Mouse (Mus musculus) liver, embryonic 14.5 days (tissue): ENCODE measurements around the gene Pmfbp1. TPM values are rescaled to one million over a fixed set of nuclear protein-coding genes. Genes with fewer than 3 reads are reported as not detected.

Source experiments
- ATAC-seq: fragments of 200-750 bp; cut with Nextera tagmentation; 2 replicates; pipeline ENCODE4 v1.8.0; 2017; ENCODE audit warnings: moderate number of reproducible peaks, mild to moderate bottlenecking, moderate library complexity; ENCODE audit not compliant: insufficient read depth
- DNase-seq, 3 experiments: peaks; one replicate each; pipeline ENCODE4 v3.0.0-alpha.2; 2012 to 2013; ENCODE audit warnings: low read depth in 3 of 3, low spot score in 3 of 3
- H3K27ac ChIP-seq: fragments of 300-500 bp; sonication (generic); 2 replicates; pipeline ENCODE4 v1.5.1; 2014; ENCODE audit warnings: moderate library complexity, mild to moderate bottlenecking, control low read depth, inconsistent platforms
- H3K27me3 ChIP-seq: fragments of 300-500 bp; sonication (generic); 2 replicates; pipeline ENCODE4 v1.6.1; 2014; ENCODE audit warnings: mild to moderate bottlenecking, low read length, moderate library complexity; ENCODE audit not compliant: control insufficient read depth, insufficient read depth
- H3K36me3 ChIP-seq: fragments of 300-500 bp; sonication (generic); replicated peaks from 2 replicates; pipeline ENCODE4 v1.6.1; 2014; ENCODE audit warnings: low read depth; ENCODE audit not compliant: control insufficient read depth, insufficient read depth
- H3K4me1 ChIP-seq, 2 experiments: fragments of 200-500 bp in 1 of 2; fragments of 300-500 bp in 1 of 2; sonication (generic) in 1 of 2; replicated peaks; 2 replicates each; pipeline ENCODE4 v1.6.1; 2012 to 2014; ENCODE audit warnings: antibody characterized with exemption in 1 of 2, inconsistent platforms in 1 of 2, low read length in 1 of 2; ENCODE audit not compliant: control insufficient read depth in 2 of 2, insufficient read depth in 2 of 2
- H3K4me2 ChIP-seq: fragments of 300-500 bp; sonication (generic); 2 replicates; pipeline ENCODE4 v1.6.1; 2014; ENCODE audit warnings: low read depth, mild to moderate bottlenecking, control low read depth, moderate library complexity
- H3K4me3 ChIP-seq, 2 experiments: fragments of 200-500 bp in 1 of 2; fragments of 300-500 bp in 1 of 2; sonication (generic) in 1 of 2; 2 replicates each; pipeline ENCODE4 v1.5.1; 2012 to 2014; ENCODE audit warnings: low read depth in 2 of 2, low read length in 2 of 2, mild to moderate bottlenecking in 2 of 2, control low read depth in 1 of 2, inconsistent platforms in 1 of 2, moderate library complexity in 1 of 2; ENCODE audit not compliant: insufficient read depth in 1 of 2
- H3K9ac ChIP-seq: fragments of 300-500 bp; sonication (generic); replicated peaks from 2 replicates; pipeline ENCODE4 v1.6.1; 2014; ENCODE audit warnings: mild to moderate bottlenecking, control low read depth, moderate library complexity
- H3K9me3 ChIP-seq: fragments of 300-500 bp; sonication (generic); 2 replicates; pipeline ENCODE4 v1.6.1; 2016; ENCODE audit warnings: low read length, mixed read lengths; ENCODE audit not compliant: control insufficient read depth
- CTCF ChIP-seq: IDR thresholded peaks from 2 replicates; pipeline ENCODE4 v1.5.1; 2016; ENCODE audit warnings: antibody characterized with exemption, low read depth, control low read depth
- EP300 ChIP-seq: IDR thresholded peaks from 2 replicates; pipeline ENCODE4 v1.6.1; 2016; ENCODE audit warnings: antibody characterized with exemption, low read depth
- WGBS: fragments of 180-500 bp; shearing (Covaris S2); extraction: QIAGEN DNeasy Blood & Tissue Kit; methylation state at CpG from one replicate; pipeline ENCODE4 v1.1.7; 2014; ENCODE audit not compliant: insufficient replicate concordance; 5-methylcytosine and 5-hydroxymethylcytosine counted together
- polyA plus RNA-seq, 2 experiments: library from polyadenylated mRNA; depleted of rRNA in 1 of 2; stranded (reverse) in 1 of 2; unstranded in 1 of 2; fragments of >200 nt; fragmentation: Nextera tagmentation in 1 of 2; extraction: Ambion mirVana in 1 of 2; gene quantifications; 2 replicates each; pipeline versions ENCODE4 v1.2.1 to v1.2.3; 2012 to 2014

The Pmfbp1 gene
- polyA plus RNA-seq, 2 experiments = not detected

- ATAC-seq (no peak), DNase-seq (no peak)
- Histone ChIP-seq H3K9ac (no peak overlapping the region), H3K9me3 (no peaks in the 10 kb centered on the region), H3K27me3 (no peaks in the 10 kb centered on the region), H3K4me3 (no peak overlapping the region), H3K4me2 (no peak overlapping the region), H3K4me1 (no peaks in the 10 kb centered on the region), H3K36me3 (no peaks in the 10 kb centered on the region), H3K27ac (no peak overlapping the region)
- no peak for TF ChIP-seq CTCF
- TF ChIP-seq EP300 = no peak
- WGBS = 70% methylated on average over 6 of the region's 6 CpGs
These were observed 1.0 kb upstream of the Pmfbp1 start for GRCm38 (mm10) chr8:109492785-109493184.

- Histone ChIP-seq H3K27ac (no peak overlapping the region), H3K4me2 (no peak overlapping the region), H3K36me3 (no peaks in the 10 kb centered on the region), H3K9me3 (no peaks in the 10 kb centered on the region), H3K4me1 (no peaks in the 10 kb centered on the region), H3K4me3 (no peak overlapping the region), H3K9ac (no peak overlapping the region), H3K27me3 (no peaks in the 10 kb centered on the region)
- ATAC-seq (no peak), DNase-seq (no peak)
- 50% methylated on average over 2 of the region's 2 CpGs for WGBS
- TF ChIP-seq EP300 = no peak
- no peak for TF ChIP-seq CTCF
These were observed 774 bp downstream of the Pmfbp1 start for GRCm38 (mm10) chr8:109494601-109495000.

GRCm38 (mm10) chr8:109497431-109497830 is 3.6 kb downstream of the Pmfbp1 start:
- Histone ChIP-seq H3K9me3 (no peaks in the 10 kb centered on the region), H3K27me3 (no peaks in the 10 kb centered on the region), H3K4me3 (no peak overlapping the region), H3K27ac (no peak overlapping the region), H3K4me2 (no peak overlapping the region), H3K36me3 (no peaks in the 10 kb centered on the region), H3K9ac (no peak overlapping the region), H3K4me1 (no peaks in the 10 kb centered on the region)
- TF ChIP-seq CTCF (no peak), EP300 (no peak)
- 56% methylated on average over 5 of the region's 5 CpGs for WGBS
- no peak for DNase-seq
- ATAC-seq = no peak

GRCm38 (mm10) chr8:109499009-109499717 is 5.3 kb downstream of the Pmfbp1 start:
- no peak overlapping the region for H3K9ac ChIP-seq
- 76% methylated on average over 16 of the region's 16 CpGs for WGBS
- no peaks in the 10 kb centered on the region for H3K36me3 ChIP-seq
- H3K4me1 ChIP-seq = no peaks in the 10 kb centered on the region
- H3K4me3 ChIP-seq = no peak overlapping the region
- no peak overlapping the region for H3K27ac ChIP-seq
- ATAC-seq = no peak
- DNase-seq = no peak
- no peak for TF ChIP-seq EP300
- no peak for TF ChIP-seq CTCF
- H3K4me2 ChIP-seq = no peak overlapping the region
- no peaks in the 10 kb centered on the region for H3K27me3 ChIP-seq
- H3K9me3 ChIP-seq = no peaks in the 10 kb centered on the region

GRCm38 (mm10) chr8:109503566-109503965 is 9.7 kb downstream of the Pmfbp1 start:
- Histone ChIP-seq H3K27me3 (no peaks in the 10 kb centered on the region), H3K9me3 (no peaks in the 10 kb centered on the region), H3K4me1 (no peaks in the 10 kb centered on the region), H3K36me3 (no peaks in the 10 kb centered on the region), H3K4me3 (no peak overlapping the region), H3K4me2 (no peak overlapping the region), H3K9ac (no peak overlapping the region), H3K27ac (no peak overlapping the region)
- DNase-seq = no peak
- ATAC-seq = no peak
- WGBS = 63% methylated on average over 1 of the region's 1 CpGs
- no peak for TF ChIP-seq EP300
- no peak for TF ChIP-seq CTCF
